Mouse (Mus musculus): ENCODE measurements around the gene Mt2.
"Not testable (repeated sequence)": the region's sequence is repeated elsewhere in the genome, so short reads cannot be mapped to it uniquely, and the experiment has no call there.

Gene Mt2

DNA sequence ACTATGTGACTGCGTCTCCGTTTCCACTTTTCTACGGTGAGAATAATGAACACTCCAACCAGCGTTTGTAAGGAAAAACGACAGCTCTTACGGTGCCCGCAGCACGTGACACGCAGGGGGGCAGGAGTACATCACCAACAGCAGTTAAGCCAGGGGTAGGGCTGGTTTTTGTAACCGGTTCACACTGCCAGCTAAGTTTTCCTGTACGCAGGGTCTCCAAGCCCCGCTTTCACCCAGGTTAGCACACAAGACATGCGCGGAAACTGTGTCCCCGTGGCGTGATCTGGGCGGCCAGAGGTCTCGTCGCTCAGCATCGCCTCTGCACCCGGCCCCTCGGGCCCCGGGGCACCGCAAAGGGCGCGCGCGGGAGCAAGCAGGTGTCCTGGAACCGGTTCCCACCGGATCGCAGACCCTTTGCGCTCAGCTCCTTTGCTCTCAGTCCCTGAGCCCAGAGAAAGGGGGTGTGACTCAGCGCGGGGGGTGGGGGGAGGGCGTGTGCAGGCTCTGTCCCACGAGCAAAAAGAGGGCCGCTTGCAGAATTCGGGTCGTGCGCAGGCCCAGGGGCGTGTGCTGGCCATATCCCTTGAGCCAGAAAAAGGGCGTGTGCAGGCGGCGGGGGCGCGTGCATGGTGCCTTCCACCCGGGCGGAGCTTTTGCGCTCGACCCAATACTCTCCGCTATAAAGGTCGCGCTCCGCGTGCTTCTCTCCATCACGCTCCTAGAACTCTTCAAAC lies at the start of gene Mt2:
TSS of gene Mt2 (plus strand) at position 590 of the 734 bp plus-strand sequence.
- in situ Hi-C loops (cut with MboI; ENCODE audit: low sequenced_read_pairs) = no loop called here

- in situ Hi-C loops (cut with MboI; ENCODE audit: low sequenced_read_pairs) = no loop called here
Observed at GRCm38 (mm10) chr8:94122711-94123468, 49.6 kb upstream of the Mt2 start.

GRCm38 (mm10) chr8:94127711-94128110 lies 44.8 kb upstream of the Mt2 start:
- in situ Hi-C loops (cut with MboI; ENCODE audit: low sequenced_read_pairs) = no loop called here

- in situ Hi-C loops (cut with MboI; ENCODE audit: low sequenced_read_pairs) = no loop called here
Observed at GRCm38 (mm10) chr8:94129133-94129789, 43.2 kb upstream of the Mt2 start.

DNA sequence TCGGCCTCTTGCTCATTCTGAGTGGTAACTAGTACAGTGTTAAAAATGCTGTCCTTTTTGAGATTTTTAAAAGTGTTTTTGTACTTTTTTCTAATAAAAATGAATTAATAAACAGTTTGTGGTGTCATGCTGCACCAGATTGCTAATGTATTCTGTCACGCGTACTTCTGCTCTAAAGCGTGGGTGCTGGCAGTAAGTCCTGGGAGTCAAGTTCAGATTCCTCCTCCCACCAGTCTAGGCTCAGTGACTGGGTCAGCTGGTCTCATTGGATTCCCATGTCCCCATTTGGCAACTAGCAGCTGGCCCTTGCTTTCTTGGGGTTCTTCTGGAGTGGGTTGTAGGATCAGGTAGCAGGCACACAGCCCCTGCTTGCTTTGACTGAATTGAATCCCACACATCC lies 42.3 kb upstream of the Mt2 start:
- in situ Hi-C loops (cut with MboI; ENCODE audit: low sequenced_read_pairs) = no loop called here

GRCm38 (mm10) chr8:94132096-94132495 lies 40.4 kb upstream of the Mt2 start:
- in situ Hi-C loops (cut with MboI; ENCODE audit: low sequenced_read_pairs) = no loop called here

DNA sequence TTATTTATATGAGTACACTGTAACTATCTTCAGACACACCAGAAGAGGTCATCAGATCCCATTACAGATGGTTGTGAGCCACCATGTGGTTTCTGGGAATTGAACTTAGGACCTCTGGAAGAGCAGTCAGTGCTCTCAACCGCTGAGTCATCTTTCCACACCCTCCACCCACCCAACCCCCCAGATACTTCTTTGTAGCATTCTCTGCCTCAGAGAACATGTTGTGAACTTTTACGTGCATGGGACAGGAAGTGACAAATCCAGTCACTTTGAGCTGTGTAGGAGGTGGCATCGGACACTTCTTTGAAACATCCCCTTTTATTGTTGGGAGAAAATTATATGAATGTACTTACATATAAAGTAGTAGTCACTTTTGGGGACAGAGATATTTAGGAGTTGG lies 37.9 kb upstream of the Mt2 start:
- in situ Hi-C loops (cut with MboI; ENCODE audit: low sequenced_read_pairs) = not testable (repeated sequence)

GRCm38 (mm10) chr8:94135556-94135955 lies 36.9 kb upstream of the Mt2 start:
- in situ Hi-C loops (cut with MboI; ENCODE audit: low sequenced_read_pairs) = no loop called here

DNA sequence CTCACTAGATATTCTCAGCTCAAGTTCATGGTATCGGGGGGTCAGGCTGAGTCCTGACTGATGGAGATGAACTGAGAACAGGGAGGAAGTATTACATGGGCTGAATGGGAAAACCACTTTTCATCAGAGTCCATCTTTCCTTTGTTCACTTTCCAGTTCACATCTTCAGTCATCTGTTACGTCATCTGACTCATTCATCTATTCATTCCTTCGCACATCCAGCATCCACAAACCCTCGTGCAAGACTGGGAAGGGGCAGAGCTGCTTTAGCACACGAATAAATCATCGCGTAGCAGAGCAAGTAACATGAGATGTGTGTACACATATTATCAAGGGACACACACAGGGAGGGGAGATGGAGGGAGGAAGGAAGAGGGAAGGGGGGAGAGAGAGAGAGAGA lies 36.3 kb upstream of the Mt2 start:
- in situ Hi-C loops (cut with MboI; ENCODE audit: low sequenced_read_pairs) = no loop called here

DNA sequence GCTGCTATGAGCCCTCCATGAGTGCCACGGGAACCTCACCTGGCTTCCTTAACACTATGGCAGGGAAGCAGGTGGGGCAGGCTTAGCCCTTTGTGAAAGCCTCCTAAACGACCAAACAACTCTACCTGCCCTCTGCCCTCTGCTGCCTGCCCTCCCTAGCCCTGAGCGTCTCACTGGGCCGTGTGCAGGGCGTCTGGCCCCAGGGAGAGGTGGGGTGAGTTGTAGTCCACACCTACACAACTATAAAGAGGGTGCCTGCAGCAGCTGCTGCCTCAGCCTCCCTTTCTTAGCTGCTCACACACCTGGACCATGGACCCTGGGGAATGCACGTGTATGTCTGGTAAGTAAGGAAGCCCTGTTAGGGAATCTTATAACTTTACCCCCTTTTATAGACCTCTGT lies 35.5 kb upstream of the Mt2 start, which contains the start of gene Mt4:
TSS of gene Mt4 (plus strand) at position 265 of the 400 bp plus-strand sequence.
- in situ Hi-C loops (cut with MboI; ENCODE audit: low sequenced_read_pairs) = no loop called here

- in situ Hi-C loops (cut with MboI; ENCODE audit: low sequenced_read_pairs) = no loop called here
Observed at GRCm38 (mm10) chr8:94140266-94140795, 32.1 kb upstream of the Mt2 start.

- in situ Hi-C loops (cut with MboI; ENCODE audit: low sequenced_read_pairs) = no loop called here
Observed at GRCm38 (mm10) chr8:94148236-94148635, 24.2 kb upstream of the Mt2 start.

DNA sequence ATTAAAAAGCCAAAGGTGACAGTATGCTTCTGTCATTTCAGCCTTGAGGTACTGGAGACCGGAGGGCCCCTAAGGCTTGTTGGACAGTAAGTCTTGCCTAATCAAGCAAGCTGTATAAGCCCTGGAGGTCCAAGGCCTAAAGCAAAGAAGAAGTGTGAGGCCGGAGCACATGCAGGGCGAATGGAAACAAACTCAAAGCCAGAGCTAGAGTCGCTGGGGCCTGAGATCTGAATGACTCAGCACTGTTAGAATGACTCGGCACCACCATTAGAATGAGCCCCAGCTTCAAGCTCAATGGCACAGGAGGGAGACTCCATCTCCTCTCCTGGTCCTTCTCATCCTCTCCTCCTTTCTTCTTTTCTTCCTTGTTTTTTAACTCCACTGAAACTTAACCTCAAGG lies 21.5 kb upstream of the Mt2 start:
- in situ Hi-C loops (cut with MboI; ENCODE audit: low sequenced_read_pairs) = no loop called here

- in situ Hi-C loops (cut with MboI; ENCODE audit: low sequenced_read_pairs) = no loop called here
Observed at GRCm38 (mm10) chr8:94152513-94153300, 19.8 kb upstream of the Mt2 start, which contains the start of gene Mt3. Gene Mt3, plus strand, starts transcription at chr8:94152607.

GRCm38 (mm10) chr8:94153451-94153850 lies 19.0 kb upstream of the Mt2 start:
- in situ Hi-C loops (cut with MboI; ENCODE audit: low sequenced_read_pairs) = no loop called here

DNA sequence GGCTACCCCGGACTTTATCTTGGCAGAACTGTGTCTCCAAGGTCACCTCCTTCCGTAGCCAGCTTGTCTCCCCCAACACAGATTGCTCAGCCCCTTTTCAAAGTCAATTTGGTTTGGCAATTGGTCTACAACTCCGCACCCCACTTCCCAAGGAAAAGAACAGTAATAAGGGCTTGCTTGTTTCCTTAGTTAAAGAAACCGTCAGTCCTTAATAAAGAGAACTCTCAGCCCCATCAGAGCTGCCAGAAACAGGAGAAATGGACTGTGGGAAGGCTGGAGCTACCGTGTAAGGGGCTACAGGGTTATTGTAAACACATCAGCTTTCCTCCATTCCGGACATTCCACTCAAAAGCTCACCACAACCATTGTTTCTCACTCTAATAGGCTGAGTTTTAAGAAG lies 17.9 kb upstream of the Mt2 start:
- in situ Hi-C loops (cut with MboI; ENCODE audit: low sequenced_read_pairs) = no loop called here

GRCm38 (mm10) chr8:94156092-94156491 lies 16.4 kb upstream of the Mt2 start:
- in situ Hi-C loops (cut with MboI; ENCODE audit: low sequenced_read_pairs) = no loop called here

DNA sequence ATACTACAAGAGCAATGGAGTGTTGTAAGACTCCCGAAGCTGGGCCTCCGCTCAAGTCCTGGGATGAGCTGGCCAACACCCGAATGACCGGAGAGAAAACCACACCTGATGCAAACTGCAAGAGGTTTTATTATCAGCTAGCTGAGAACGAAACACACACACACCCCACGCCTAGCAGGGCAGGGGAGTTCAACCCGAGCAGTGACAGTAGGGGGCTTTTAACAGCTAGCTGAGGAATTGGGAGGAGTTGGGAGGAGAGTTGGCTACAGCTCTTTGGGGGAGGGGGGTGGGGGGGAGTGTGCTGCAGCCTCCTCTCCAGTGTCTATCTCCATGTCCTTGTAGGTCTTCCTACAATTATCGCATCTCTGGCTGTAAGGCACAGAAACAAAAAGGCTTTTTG lies 6.7 kb upstream of the Mt2 start:
- in situ Hi-C loops (cut with MboI; ENCODE audit: low sequenced_read_pairs) = not testable (repeated sequence)

DNA sequence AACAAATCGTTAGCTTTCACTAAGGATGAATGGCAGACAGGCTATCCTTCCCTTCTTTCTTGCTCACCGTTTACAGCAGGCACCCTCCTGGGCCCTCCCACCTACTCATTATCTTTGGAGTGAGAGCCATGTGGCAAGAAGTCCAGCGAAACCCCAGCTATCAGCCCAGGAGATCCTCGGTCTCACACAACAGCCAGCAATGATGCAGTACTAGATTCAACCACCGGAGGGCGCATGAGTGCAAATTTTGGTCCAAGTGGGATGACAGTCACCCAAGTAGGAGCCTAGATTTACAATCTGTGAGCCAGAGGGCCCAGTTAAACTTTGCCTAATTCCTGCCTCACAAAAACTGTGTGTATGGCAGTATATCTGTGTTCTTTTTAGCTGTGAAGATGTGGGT lies 5.2 kb upstream of the Mt2 start:
- in situ Hi-C loops (cut with MboI; ENCODE audit: low sequenced_read_pairs) = no loop called here

DNA sequence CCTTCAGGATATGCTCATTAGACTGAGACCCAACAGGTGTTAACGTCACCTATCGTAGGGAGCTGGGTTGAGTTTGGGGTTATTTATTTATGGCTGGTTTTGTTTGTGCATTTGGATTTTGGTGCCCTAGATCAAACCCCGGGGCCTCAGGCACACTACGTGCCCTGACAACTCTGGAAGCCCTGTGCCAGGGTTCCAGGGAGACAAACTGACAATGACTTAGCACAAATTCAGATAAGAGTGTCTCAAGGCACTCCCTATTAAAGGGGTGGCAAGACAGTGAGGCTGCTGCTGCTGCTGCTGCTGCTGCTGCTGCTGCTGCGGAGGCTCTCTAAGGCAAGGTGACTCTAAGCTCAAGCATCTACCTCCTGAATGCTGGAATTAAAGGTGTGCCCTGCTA lies 2.9 kb upstream of the Mt2 start:
- in situ Hi-C loops (cut with MboI; ENCODE audit: low sequenced_read_pairs) = no loop called here

- in situ Hi-C loops (cut with MboI; ENCODE audit: low sequenced_read_pairs) = no loop called here
Observed at GRCm38 (mm10) chr8:94171321-94171755, 1.1 kb upstream of the Mt2 start.

Measured in CH12F3 (cell line).